Mouse (Mus musculus) gastrocnemius, postnatal 4 days (tissue): ENCODE data around the gene Ccn1. TPM values are rescaled to one million over a fixed set of nuclear protein-coding genes. Genes with fewer than 3 reads are reported as not detected.

Experiments
- DNase-seq, 2 experiments: peaks; one replicate each; pipeline ENCODE4 v3.0.0; 2021 to 2022; ENCODE audit warnings: low spot score in 2 of 2, mixed read lengths in 2 of 2
- total RNA-seq, 2 experiments: library from RNA; stranded (reverse); gene quantifications; 2 replicates each; pipeline ENCODE4 v1.2.3; 2021

Gene Ccn1
- total RNA-seq, 2 experiments from 2014 or later: 40.7 to 49.3 TPM

DNA sequence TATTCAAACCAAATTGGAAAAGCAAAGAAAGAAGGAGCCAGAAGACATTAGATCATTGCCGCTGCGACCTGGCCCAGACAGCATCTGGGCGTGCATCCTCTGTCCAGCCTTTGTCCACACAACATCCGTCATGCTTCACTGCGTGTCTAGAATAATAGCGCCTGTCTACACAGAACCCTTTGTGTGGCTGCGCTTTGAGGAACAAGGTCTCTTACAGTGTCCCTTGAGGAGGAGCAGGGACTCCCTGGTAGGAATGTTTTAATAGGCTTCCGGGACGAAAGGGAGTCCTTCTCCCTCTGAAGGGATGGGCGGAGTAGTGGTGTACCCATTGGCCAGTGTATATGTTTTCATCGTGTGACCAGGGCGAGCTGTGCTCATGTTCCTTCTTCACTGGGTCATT is 26.7 kb downstream of the Ccn1 start:
- no peak for DNase-seq

DNA sequence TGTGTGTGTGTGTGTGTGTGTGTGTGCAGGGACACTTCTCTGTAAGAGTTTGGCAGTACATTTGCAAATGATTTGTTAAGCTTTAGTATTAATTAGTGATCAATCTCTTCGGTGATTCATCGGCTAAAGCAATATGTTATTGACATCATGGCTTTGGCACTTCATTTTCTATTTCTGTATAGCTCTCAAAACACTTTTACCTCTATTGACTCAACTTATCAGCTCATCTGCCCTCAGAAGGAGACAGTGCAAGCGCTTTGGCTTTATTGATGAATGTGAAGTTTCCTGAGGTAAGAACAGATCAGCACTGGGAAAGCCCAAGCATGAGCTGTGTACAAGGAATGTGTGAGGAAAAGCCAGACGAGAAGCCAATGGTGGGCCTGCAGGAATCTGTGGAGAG is 28.6 kb downstream of the Ccn1 start:
- no peak for DNase-seq

DNA sequence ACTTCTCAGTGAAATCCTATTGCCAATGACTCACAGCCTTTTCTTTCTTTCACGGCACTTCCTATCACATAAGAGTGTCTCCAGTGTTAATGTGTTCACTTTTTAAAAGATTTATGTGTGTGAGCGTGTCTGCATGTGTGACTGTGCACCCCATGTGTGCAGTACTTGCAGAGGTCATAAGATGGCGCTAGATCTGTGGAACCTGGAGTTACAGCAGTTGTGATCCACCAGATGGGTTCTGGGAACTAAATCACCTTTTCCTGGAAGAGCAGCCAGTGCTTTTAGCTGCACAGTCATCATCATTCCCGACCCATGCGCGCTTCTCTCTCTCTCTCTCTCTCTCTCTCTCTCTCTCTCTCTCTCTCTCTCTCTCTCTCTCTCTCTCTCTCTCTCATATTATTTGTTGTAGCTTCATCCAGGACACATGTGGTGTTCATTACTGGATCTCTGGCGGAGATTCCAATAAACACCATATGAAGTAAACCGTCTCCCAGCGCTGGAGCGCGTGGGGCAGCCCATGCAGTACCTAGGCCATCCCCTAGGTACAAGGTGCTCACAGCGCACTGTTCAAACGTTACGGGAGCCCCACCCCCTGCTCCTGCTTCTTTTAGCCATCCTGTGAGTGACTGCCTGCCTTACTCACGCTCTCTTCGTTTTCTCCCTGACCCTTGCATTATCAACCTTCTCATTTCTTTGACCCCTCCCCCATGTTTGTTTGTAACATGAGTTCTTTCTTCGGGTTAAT is 30.0 kb downstream of the Ccn1 start:
- no peak for DNase-seq

DNA sequence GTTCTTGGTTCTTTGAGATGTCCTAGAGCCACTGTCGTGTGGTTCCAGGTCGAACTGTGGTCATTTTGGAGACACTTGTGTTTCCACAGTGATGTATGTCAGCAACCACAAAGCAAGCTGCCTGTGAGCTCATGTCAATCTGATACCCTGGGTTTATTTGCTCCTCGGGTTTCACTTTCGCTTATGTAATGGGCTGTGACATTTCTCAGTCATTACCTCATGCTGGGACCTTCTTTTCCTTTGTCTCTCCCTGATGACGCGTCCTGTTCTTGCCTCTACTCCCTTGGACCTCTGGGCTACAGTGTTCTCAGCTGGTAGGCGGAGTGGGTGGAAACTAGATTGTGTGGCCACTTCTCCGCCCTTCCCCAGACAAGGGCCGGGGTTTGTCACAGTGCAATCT is 31.5 kb downstream of the Ccn1 start:
- no peak for DNase-seq

DNA sequence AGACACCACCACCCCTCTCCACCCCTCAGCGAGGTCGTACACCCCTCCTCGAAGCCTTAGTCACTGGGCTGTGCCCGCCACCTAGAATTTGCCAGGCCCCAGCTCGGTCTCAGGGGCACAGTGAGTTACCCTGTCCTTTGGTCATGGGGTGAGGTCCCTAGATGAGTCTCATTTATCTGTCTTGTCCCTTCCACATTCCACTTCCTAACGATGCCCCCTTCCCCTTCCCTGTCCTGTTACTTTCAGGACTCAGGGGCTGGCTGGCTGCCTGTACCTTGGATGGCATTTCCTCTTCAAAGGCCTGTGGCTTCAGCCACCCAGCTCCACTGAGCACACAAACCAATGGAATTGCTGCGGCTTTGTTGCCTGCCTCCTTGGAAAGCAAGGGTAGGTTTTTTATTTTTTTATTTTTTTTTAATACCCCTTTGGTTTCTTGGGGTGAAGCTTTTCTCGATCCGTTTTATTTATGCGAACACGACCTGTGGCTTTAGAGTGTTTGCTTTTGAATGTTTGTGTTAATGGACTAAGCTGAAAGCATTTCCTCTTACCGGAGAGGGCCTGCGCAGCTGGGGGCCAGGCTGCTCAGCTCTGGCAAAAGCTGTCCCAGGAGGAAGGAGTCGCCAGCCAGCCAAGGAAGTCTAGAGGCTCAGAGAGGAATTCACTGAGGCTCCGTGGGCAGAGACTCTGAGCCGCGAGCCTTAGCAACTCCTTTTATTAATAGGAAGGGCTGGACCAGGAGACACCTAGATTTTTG is 35.2 kb downstream of the Ccn1 start:
- peak in 1 of 2 experiments; percentile 31 for DNase-seq

DNA sequence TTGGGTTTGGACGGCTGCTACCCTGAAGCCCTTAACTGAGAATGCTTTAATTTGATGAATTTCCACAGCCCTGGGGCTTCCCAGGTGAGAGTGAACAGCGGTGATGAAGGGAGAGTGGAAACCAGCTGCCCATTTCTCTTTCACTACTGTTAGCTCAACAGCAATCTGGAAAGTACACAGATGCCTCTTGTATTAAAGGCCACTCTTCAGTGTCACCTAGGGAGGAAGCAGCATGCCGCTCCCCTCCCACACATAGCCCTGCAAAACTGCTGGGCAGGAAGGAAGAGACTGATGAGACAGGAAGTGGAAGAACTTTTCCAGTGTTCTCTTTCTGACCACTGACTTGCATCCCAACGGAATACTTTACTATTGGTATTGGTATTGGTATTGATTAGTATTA is 36.5 kb downstream of the Ccn1 start:
- DNase-seq: no peak

DNA sequence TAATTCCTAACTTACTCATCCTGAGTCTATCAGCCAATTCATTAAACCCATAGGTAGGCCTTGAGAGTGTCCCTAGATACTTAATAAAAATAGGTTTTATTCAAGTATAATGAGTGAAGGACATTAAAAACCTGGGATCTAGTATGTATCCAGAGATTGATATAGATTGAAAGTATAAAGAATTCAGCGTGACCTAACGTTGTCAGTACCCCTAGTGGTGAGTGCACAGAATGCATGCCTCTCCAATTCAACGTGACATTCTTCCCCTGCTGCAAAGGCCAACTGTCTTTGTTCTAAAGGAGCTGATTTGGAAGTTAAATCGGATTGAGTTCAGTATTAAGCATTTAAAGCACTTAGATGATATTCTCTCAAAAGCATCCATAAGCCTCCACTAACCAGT is 37.1 kb downstream of the Ccn1 start:
- DNase-seq: no peak

DNA sequence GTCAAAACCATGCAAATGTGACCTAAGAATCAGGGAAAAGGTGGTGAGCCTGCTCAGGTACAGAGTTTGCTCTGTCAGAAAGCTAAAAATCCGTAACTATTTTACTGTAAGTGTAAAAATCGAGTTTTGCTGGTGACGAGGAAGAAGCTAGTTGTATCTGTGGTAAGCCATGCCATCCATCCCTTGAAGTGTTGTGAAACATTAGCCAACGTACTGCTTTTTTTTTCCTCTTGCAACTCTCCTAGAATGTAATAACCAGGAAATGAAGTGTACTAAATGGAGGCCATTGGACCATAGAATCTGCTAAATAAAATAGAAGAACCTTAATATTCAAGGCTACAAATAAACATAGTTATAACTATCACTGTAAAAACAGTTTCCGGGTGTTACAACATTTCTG is 41.5 kb downstream of the Ccn1 start:
- no peak for DNase-seq

DNA sequence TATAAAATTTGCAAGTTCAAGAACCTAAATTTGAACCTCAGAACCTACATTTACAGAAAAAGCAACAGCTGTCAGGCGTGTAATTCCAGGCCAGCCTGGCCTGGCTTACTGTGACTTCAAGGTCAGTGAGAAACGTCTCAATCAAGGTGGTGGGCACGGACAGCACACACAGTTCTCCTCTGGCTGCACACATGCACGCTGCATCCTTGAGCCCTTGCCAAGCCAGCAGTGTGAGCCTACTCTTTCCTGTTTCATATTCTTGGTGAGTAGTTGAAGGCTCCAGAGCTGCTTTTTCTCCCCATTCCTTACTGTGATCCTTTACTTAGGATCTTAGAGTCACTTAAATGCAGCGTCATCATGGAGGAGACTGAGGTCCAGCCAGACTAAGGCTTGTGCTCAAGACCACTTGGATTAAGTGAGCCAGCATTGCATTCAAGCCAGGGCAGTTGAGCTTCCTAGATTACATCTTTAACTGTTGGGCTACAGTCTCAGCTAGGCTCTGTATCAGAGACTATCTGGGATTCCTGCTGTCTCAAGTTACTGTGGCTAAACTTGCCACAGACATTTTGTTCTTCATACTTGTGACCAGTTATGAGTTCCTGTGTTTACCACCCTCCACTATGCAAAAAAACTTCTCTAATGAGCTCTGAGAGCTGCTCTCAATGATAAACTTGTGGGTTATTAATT is 44.2 kb downstream of the Ccn1 start:
- no peak for DNase-seq

DNA sequence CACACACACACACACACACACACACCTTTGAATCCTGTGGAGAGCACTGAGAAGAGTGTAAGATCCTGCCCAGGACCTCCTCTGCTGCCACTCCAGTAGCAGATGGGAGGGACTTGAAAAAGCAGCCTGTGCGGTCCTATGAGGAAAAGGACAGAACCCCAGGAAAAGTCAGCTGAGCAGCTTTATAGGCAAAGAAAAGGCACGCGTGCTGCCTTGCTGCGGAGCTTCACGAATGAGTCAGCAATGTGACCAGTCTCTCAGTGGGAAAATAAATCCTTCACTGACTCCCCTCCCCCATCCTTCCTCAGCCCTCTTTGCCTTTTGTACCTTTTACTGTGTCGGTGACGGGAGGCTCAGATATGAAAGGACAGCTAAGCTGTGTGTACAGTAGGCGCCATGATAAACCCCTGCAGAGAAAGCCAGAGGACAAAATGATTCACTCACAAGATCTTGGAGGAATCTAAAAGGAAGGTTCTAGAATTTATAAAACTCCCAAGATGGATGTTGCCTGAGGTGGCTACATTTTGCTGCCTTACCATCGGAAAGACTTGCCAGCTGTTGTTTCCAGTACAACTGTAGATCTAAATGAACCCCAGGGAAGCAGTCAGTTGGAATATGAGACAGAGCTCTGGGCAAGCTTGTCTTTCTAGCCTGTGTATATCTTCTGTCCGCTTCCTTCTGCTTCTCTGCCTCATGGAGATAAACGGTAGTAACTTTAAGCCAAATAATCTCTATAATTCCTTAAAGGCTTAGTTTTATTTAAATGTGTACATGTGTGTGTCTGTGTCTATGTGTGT is 47.2 kb downstream of the Ccn1 start:
- DNase-seq: no peak

DNA sequence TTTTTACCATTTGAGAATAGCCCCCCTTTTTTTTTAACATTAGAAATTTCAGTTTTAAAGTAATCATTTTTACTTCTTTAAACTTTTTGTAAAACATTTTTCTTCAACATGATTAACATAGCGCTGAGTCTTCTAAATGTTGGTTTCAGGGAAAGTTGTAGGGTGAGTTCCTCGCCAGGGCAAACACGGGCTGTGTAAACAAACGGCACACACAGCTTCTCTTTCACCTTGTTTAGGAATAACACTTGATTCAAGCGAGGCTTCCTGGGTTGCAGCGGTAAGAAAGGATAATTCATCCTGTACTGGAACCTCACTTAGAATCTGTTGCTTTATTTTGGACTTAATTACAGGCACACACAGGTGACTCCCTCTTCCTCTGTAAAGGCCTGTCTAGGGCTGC is 48.4 kb downstream of the Ccn1 start:
- DNase-seq: no peak

DNA sequence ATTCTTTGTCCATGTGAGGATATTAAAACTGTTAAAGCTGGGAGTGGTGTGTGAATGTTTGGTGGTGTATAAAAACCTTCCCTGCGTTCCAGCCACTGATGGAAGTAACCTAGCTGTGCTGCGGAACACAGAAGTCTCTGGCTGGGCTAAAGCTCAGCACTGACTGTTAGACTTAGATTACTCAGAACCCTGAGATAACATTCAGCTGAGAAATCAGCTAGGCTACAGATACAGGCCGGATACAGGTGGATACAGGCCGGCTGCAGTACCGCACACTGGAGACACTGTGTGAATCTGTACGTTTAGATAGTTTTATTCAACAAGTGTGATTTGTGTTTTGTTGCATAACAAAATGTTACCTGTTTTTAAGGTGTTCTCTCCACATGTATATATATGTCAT is 49.0 kb downstream of the Ccn1 start:
- DNase-seq: no peak

DNA sequence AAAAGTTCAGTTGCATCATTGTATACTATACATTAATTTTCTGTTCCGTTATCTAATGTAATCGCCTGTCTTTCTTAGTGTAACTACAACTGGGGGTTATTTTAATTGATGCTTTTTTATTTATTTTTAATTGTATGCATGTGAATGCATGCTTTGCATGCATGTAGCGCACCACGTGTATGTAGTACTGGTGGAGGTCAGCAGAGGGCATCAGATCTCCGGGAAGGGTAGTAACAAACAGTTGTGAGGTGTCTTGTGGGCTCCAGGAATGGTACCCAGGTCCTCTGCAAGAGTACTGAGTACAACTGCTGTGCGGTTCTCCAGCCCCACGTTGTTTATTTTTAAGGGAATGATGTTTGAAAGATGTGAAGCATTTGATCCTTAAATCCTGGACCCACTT is 50.7 kb downstream of the Ccn1 start:
- DNase-seq: no peak

Other genes starting within 250 kb of the Ccn1 start
- 10 to 100 TPM; 18.3 to 19.2 TPM for gene Znhit6, start 73.8 kb downstream of the Ccn1 start, total RNA-seq
- 10 to 100 TPM; 20.2 to 24.3 TPM for gene Ddah1, start 108.7 kb upstream of the Ccn1 start, total RNA-seq